Mouse (Mus musculus) cerebellum, postnatal 36 days (tissue): ENCODE results near the gene Eif2ak1.
A peak's percentile ranks its signal among the peaks of the same experiment; 100 is the strongest.
"Not testable (repeated sequence)": the region's sequence is repeated elsewhere in the genome, so short reads cannot be mapped to it uniquely, and the experiment has no call there.

Experiments used
- DNase-seq, 2 experiments: peaks; one replicate each; pipeline ENCODE4 v3.0.0; 2021 to 2022; ENCODE audit warnings: mixed read lengths in 2 of 2

Gene Eif2ak1

DNA sequence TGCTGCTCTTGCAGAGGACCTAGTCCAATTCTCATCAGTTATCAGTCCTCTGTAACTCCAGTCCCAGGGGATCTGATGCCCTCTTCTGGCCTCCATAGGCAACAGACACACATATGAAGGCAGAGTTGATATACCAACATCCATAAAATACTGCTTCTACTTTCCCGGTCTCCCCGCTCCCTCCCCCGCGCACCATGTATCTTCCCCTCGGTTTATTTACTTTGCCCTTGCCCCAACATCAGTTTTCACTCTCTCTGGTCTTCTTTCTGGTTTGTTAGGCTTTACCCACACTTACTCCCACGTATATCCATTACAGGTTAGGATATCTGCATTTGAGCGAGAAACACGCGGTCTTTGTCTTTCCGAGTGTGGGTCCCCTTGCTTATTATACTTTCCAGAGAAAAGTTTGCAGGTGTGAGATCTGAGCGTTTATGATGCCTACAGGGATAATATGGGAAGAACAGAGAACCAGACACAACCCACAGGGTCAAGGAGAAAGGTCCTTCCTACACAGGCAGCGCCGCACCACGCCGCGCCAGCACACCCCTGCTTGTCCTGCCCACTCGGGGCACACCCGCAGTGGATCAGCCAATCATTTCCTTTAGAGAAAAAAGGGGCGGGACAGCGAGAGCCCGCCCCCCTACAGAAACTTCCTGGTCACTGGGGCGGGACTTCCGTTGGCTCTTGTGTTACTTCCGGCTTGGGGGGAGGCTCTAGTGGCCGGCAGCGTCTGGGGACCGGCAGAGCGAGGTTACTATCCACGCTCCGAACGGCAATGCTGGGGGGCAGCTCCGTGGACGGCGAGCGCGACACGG, at the start of gene Eif2ak1:
TSS of gene Eif2ak1 (plus strand) at position 673 of the 815 bp plus-strand sequence.
- peak; percentile 90 to 91 for DNase-seq

DNA sequence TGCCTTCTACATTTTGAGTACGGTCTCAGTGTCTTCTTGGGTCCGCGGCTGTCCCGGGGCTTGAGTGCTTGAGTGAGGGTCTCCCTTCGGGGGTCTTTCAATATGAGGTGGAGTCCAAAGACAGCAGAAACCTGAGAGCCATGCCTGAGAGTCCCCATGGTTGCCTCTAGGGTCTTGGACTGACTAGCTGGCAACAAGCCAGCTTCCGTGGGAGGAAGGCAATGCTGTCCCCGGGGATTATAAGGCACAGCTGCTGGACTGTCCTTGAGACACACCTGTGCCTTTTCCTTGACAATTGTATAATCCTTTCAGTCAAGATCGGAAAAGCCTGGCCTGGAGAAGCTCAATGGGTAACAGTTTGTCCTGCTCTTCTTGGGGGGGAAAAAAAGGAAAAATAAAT, 35.6 kb upstream of the Eif2ak1 start:
- DNase-seq: no peak

DNA sequence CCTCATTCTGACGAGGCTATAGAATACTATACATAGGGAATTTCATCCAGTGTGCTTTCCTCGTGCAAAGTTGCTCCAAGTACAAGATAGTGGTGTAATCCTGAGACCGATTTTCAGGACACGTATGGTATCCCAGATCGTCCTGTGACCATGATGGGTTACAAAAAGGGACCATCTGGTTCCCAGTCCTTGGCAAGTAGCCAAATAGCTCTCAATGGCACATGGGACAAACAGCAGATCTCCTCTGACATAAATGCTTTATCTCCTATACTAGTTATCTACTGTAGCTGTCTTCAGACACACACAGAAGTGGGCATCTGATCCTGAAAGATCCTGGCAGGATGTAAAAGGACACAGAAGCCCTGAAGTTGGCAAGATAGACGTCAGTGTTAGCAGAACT, 32.2 kb upstream of the Eif2ak1 start:
- no peak for DNase-seq

DNA sequence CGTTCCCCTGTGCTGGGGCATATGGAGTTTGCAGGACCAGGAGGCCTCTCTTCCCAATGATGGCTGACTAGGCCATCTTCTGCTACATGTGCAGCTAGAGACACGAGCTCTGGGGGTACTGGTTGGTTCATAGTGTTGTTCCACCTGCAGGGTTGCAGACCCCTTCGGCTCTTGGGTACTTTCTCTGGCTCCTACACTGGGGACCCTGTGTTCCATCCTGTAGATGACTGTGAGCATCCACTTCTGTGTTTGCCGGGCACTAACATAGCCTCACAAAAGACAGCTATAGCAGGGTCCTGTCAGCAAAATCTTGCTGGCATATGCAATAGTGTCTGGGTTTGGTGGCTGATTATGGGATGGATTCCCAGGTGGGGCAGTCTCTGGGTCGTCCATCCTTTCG, 16.4 kb upstream of the Eif2ak1 start:
- DNase-seq: not testable (repeated sequence)

DNA sequence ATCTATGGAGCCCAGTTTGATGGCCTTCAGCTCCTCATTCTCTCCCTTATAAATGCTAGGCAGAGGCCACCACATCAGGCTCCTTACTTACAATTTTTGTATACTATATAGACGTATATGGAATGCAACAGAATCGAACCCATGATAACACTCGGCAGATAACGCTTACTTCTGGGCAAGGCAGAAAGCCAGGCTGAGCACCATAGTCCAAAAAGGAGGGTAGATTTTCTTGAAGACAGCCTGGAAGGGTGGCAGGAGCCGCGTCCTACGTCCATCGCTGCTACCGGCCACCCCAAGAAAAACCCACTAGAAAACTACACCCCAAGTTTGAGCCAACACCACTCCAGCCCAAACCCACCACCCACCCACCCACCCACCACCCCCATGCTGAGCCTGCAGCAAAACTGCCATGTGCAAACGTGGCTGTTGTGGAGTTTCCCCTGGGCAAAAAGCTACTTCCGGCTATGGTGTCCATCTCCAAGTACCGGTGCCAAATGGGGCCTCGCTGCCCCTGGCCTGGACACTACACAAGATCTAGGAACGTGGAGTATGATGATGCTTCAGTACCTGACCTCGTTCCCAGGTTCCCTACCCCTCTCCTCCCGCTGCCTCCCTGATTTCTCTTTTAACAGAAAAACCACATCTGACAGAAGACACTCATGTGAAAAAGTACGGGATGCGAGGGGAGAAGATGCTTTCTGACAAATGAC, 13.4 kb upstream of the Eif2ak1 start:
- no peak for DNase-seq

DNA sequence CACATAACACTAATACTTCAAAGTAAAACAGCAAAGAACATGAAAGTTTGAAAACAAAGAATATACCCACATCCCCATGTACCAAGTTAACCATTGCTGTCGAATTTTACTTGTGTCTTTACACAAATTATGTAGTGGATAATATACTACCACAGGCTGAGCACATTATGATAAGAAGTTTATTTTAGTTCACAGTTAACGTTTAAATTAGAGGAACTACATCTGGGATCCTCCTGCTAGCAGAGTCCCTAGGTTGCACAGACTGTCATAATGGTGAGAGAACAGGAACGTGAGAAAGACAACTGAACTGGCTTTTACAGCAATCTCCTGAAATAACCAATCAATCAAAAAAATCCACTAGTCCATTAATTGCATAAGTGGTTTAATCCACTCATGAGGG, 10.3 kb upstream of the Eif2ak1 start:
- no peak for DNase-seq

DNA sequence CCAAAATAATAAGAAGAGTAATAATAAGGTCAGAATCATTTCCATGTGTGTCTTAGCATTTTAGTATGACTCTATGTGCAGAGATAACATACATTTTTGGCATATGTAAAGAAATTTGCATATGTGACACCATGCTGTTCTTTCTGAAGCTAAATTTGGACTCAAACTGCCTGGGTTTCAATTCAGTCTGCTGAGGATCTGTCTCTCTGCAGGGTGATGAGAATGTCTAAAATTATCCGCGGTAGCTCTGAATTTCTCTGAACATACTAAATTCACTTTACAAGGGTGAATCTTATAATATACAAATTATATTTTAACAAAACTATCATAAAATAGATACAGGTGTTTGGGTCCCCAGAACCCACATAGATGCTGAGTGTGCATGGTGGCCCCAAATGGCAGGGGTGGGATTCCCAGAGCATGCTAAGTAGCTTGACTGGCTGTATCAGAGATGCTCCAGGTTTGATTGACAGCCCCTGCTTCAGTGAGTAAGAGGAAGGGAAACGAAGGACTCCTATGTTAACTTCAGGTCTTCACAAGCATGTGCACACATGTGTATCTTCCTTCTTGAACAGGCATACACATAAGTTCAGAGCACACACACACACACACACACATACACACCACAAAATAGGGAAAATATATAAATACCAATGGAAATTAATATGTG, 8.0 kb upstream of the Eif2ak1 start:
- no peak for DNase-seq

DNA sequence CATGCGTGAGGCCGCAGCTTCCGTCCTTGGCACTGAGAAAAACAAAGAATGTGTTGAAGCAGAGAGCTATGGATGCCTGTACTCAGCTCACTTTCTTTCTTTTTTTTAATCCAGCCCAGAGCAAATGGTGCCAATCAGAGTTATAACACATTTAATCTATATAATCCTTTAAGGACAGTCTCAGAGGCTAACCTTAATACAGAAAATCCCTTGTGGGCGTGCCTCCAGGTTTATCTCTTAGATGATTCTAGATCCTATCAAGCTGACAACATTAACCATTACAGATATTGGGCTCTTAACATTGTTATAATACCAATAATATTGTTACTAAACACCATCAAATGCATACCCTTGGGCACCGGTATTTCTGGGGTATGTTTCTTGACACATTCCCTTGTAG, 5.9 kb upstream of the Eif2ak1 start:
- DNase-seq: no peak

DNA sequence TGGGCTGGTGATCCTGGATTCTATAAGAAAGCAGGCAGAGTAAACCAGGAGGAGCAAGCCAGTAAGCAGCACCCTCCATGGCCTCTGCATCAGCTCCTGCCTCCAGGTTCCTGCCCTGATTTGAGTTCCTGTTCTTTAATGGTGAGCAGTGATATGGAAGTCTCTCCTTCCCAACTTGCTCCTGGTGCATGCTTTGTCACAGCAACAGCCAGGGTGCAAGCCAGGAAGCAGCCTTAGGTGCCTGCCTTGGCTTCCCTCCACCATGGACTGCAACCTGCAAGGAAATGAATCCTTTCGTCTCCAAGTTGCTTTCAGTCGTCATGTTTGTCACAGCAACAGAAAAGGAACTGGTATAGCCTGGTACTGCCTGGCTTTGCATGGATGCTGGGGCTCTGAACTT, 3.0 kb upstream of the Eif2ak1 start:
- no peak for DNase-seq

DNA sequence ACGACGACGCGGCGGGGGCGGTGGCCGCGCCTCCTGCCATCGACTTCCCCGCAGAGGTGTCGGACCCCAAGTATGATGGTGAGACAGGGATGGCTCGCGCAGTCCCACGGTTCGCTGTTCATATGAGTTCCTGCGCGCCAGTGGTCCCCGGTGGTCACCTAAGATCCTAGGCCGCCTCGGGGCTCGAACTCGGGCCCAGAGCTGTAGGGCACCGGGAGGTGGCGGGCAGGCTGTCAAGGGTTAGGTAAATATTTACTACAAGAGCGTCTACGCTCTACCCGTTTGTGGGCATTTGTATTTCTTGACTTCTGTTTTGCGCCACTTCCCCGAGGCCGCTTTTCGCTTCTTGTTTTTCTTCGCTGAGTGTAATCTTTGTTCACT, 333 bp downstream of the Eif2ak1 start:
- DNase-seq: no peak

DNA sequence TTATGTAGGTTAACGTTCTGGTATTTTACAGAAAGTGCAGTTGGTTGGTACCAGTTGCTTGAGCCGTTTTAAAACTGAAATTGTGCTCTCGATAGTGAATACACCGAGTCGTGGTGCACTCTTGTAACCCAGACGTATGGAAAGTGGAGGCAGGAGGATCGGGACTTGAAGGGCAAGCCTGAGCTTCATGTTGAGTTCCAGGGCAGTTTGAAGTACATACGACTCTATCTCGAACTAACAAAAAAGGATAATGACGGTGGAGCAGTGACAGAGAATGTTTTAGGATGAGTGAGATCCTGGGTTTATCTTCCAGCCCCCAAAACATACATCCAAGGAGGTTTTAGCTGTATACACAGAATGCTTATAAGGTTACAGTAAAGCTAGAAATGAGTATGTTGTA, 873 bp downstream of the Eif2ak1 start:
- DNase-seq: no peak

DNA sequence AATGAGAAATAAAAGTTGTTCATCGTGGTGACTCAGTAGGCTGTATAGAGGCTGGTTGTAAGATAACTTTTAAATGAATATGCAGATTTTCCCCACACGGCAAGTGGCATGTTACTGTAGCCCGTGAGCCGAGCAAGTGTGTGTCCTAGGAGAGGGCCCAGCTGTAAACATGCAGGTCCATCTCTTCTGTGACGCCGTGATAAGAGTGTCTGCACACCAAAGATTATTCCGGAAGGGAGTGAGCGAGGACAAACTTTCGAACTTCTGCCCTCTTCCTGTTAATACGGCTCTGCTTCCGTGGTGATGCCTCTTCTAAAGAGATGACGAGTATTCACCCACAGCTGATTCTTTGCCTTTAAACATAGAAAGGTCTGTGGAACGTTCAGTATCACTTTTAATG, 1.4 kb downstream of the Eif2ak1 start:
- no peak for DNase-seq

DNA sequence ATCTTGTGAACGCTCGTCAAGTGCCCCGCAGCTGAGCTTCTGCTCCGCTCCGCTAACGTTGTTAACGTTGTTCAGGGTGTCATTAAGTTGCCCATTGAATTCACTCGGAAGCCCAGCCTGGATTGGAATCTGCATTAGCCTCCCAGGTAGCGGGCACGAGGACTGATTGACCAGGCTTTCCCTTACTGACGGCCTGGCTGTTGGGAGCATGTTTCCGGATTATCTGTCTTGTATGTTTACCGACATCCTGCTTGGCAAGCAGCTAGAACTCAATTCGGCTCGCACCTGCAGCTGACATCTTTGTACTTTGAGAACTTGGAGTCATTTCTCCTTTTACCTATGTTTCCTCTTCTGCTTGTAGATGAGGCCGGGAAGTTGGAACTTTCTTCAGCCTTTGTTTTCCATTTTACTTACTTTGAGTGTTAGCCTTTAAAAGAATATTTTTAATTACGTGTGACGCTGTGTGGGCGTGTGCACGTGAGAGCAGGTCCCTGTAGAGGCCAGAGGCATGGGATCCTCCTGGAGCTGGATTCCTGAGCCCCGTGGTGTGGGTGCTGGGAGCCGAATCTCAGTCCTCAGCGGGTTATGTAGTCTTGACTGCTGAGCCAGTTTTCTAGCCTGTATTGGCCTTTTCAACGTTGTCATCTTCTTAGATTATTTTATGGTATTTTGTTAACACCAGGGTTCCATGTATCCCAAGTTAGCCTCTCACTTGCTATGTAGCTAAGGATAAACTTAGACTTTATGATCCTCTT, 2.5 kb downstream of the Eif2ak1 start:
- no peak for DNase-seq

DNA sequence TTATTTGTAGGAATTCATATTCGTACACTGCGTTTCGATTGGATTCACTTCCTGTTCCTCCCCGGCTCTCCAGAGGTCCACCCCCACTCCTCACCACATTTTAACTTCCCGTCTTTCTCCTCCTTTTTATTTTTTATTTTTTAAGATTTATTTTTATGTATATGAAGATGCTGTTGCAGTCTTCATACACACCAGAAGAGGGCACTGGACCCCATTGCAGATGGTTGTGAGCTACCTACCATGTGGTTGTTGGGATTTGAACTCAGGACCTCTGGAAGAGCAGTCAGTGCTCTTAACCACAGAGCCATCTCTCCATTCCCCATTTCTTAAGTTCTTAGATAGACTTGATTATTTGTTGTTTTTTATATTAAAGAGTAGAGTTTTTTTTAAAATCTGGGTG, 3.2 kb downstream of the Eif2ak1 start:
- DNase-seq: no peak

DNA sequence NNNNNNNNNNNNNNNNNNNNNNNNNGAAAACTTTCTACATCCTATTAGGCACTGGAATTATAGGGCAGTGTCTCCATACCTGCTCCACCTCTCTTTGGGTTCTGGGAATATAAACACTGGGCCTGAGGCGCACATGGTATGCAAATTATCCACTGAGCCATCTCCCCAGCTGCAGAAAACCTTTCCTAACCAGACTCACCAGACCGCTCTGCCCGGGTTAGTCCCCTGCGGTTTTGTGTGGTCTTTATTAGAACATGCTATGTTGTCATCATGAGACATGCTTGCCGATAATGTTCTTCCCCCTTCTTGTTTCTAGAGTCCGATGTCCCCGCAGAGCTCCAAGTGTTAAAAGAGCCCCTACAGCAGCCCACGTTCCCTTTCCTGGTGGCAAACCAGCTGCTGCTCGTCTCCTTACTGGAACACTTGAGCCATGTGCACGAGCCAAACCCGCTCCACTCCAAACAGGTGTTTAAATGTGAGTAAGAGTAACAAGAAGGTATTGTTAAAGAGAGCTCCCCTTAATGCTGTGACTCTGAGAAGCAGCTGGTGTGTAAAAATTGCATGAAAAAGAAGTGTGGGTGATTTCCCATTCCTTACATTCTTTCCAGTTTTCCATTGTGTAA, 54.1 kb downstream of the Eif2ak1 start:
- no peak for DNase-seq

DNA sequence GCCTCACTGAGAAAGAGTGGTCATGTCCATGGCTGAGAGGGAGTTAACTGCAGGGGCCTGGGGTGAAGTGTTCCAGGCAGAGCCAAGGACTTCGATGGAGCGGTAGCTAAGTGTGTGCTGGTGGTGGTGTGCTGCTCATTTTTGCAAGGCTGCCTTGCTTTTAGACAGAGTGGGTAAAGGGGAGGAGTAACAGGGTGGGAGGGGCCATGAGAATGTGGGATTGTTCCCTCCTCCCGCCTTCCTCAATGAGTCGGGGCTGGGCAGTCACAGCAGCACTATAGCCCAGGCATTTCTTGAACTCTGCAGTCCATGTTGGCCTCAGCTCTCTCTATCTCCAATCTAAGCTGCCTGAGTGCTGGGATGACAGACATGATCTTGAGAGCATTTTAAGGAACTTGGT, 57.0 kb downstream of the Eif2ak1 start:
- DNase-seq: no peak

DNA sequence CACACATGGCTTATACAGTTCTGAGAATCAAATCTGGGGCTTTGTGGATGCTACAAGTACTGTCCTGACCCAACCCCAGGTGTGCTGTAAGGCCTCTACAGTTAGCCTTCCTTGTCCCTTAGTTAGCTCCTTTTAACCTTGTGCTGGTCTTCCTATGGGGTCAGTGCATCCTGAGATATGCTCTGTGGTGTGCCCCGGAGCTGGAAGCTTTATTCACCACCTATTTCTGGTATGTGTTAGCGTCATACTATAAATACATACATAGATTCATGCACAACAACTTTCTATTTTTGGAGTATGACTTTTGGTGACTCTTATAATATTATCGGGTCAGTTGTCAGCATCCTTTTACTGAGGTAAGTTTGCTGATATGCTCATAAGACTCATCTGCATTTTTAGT, 67.7 kb downstream of the Eif2ak1 start:
- DNase-seq: no peak

DNA sequence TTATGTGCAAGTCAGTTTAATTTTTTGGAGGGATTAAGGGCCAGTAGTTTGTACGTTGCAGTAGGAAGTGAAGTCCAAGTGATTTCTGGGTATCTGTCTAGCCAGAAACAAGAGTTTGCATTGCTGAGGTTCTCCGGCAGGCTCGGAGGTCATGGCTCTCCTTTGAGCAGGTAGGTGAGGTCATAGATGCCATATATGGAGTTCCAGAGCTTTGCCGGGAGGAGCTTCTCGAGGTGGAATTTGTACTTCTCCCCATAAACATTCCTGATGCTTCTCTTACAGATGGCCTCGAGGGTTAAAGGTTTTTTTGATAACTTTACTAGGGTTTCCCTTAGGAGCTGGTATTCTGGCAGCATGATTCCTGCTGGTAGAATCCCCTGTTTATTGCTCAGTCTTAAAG, 73.2 kb downstream of the Eif2ak1 start:
- no peak for DNase-seq

DNA sequence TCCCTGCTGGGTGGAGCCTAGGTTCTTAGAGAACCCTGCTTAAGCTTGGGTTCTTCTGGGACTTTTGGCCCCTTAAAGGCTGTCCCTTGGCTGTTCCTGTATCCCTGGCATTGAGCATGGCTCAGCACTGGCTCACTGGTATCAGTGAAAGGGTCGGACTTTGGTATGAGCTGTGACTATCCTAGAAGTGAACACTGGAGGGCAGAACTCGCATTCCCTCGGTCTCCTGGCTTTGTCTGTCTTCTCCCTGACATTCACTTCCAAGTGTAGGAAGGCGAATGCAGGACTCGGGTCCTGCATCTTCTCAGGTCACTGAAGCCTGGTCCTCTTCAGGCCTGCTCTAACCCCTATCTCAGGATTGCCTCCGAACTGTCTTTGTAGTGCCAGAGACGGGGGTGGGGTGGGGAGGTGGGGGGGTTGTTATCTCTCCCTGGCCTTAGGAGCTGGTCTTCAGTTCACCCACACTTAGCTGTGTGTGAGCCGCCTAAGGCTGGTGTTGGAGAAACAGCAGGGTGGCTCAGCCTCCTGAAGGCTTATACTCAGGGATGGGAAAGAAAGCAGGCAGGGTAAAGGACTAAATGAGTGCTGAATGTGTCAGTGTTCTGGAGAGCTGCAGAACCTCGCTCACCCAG, 74.8 kb downstream of the Eif2ak1 start:
- no peak for DNase-seq

DNA sequence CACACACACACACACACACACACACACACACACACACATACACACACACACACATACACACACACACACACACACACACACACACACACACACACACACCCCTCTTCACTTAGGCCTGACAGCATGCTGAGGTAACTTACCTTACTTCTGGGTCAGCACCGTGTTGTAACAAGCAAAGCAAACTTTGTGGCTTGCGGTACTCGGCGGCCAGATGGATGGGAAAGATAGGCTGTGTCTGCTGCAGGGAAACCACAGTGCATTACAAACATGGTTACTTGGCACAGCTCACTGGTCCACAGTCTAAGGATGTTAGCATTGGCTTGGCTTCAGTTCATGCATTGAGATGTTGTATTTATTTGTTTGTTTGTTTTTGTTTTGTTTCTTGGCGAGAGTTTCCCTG, 75.8 kb downstream of the Eif2ak1 start:
- no peak for DNase-seq

DNA sequence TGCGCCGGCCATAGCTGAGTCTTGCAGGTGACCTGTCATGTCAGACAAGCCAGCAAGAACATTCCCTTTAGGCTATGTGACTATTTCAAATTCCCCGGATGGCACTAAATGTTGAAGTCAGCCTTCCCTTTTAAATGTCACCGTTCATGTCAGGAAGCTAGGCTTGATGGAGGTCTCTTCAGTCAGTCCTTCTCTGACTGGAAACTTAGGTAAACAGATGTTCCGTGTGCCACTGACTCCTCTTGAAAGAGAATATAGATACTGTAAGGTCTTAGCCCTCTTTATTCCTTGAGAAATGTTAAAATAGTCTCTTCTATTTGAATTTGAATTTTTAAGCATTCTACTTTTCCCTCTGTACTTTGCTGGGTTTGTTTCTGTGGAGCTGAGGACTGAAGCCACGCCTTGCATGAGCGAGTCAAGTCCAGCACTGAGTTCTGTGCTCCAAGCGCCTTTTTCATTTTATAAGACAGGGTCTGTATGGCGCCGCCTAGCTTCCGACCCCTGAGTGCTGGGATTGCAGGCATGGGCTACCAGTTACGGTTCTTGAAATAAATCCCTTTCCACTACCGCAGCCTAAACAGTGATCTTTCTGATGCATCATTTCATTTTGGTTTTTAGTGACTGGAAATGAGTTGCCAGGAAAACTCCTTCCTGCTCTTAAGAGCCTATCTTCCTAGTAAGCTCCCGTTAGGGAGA, 80.2 kb downstream of the Eif2ak1 start, which contains the start of gene Ankrd61:
TSS of gene Ankrd61 (minus strand) at position 51 of the 696 bp plus-strand sequence.
- no peak for DNase-seq
